Mouse (Mus musculus): ENCODE data around the gene Polr3h. TPM values are rescaled to one million over a fixed set of nuclear protein-coding genes. Genes with fewer than 3 reads are reported as not detected.

Polr3h gene
- polyA plus RNA-seq, 1 experiment from 2014 or later: 86.3 TPM

DNA sequence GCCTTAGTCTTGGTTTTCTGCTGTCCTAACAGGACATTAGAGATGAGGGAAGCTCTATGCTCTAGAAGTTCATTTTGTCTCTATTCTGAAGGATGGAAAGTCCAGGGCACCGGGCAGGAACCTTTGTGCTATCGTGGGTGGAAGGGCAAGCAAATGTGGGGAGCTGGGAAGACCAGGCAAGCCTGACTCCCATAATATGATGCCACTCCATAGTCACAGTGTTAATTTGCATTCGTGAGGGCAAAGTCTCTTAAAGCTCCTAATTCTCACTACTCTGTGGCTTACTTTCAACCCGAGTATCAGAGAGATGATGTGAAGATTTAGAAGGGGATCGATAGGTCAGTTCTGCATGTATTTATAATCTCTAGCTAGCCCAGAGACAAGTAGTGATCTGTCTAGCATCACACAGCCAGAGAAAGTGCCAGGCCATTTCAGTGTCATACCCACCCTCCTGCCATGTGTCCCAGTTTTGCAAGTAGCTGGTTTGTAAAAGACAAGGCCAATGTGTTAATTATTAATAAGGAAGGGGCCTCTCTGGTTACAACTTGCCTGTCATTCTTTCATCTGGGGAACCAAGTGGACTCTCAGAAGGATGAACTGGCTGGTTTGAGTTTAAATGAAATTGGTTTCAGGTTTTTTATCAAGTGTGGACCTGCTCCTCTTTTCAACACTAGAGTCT is 28.3 kb downstream of the Polr3h start:
- H3K4me1 ChIP-seq (replicated peaks): no peaks in the 10 kb centered on the region
- WGBS: 90% methylated on average over 5 of the region's 5 CpGs
- H3K27ac ChIP-seq: no peak overlapping the region
- H3K27me3 ChIP-seq (ENCODE audit: insufficient read depth, poor library complexity, severe bottlenecking): no peaks in the 10 kb centered on the region
- no peak overlapping the region for H3K4me3 ChIP-seq
- no peak for DNase-seq (ENCODE audit: low spot score)
- peaks cover 95% of the 10 kb centered on the region for H3K36me3 ChIP-seq
- H3K9me3 ChIP-seq: no peaks in the 10 kb centered on the region

DNA sequence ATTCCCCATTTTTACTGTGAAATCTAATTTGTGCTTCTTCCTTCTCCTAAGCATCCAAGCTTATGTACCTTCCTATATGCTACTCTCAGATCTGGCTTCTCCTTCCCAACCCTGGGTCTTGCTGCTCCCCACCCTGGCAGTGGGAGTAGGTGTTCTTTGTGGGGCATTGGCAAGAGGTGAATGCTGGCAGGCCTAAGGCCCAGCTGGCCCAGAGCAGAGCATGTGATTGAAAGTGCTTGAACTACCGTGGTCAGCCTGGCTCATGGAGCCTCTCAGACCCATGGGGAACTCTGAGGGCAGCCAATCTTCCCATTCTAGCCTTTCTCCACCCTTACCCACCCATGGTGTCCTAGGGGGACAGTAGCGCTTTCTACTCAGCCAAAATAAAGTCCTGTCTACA is 29.6 kb downstream of the Polr3h start:
- H3K9me3 ChIP-seq: no peaks in the 10 kb centered on the region
- no peaks in the 10 kb centered on the region for H3K27me3 ChIP-seq (ENCODE audit: insufficient read depth, poor library complexity, severe bottlenecking)
- peaks cover 96% of the 10 kb centered on the region for H3K36me3 ChIP-seq
- no peak overlapping the region for H3K4me3 ChIP-seq
- no peak overlapping the region for H3K27ac ChIP-seq
- WGBS: 84% methylated on average over 2 of the region's 2 CpGs
- no peak for DNase-seq (ENCODE audit: low spot score)
- H3K4me1 ChIP-seq (replicated peaks): no peaks in the 10 kb centered on the region

DNA sequence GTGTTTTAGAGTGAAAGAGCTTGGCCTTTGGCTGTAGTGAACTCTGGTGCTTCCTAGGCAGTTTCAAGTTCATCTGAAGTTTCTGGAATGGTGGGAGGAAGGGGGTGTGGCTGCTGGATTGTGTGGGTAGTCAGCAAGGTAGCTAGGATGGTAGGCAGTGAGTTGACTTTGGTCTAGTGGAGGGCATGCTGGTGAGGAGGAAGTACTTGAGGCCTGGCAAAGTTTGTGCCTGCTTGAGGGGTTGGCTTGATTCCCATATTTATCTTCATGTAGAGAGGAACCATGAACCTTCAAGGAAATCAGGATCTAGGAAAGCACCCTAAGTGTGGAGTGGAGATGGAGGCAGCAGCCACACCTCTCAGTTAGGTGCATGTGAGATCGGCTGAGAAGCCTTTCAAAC is 32.0 kb downstream of the Polr3h start:
- no peak overlapping the region for H3K27ac ChIP-seq
- H3K36me3 ChIP-seq: peaks cover 96% of the 10 kb centered on the region
- WGBS: 79% methylated on average over 1 of the region's 1 CpGs
- no peaks in the 10 kb centered on the region for H3K4me1 ChIP-seq (replicated peaks)
- DNase-seq (ENCODE audit: low spot score): no peak
- no peak overlapping the region for H3K4me3 ChIP-seq
- no peaks in the 10 kb centered on the region for H3K27me3 ChIP-seq (ENCODE audit: insufficient read depth, poor library complexity, severe bottlenecking)
- no peaks in the 10 kb centered on the region for H3K9me3 ChIP-seq

DNA sequence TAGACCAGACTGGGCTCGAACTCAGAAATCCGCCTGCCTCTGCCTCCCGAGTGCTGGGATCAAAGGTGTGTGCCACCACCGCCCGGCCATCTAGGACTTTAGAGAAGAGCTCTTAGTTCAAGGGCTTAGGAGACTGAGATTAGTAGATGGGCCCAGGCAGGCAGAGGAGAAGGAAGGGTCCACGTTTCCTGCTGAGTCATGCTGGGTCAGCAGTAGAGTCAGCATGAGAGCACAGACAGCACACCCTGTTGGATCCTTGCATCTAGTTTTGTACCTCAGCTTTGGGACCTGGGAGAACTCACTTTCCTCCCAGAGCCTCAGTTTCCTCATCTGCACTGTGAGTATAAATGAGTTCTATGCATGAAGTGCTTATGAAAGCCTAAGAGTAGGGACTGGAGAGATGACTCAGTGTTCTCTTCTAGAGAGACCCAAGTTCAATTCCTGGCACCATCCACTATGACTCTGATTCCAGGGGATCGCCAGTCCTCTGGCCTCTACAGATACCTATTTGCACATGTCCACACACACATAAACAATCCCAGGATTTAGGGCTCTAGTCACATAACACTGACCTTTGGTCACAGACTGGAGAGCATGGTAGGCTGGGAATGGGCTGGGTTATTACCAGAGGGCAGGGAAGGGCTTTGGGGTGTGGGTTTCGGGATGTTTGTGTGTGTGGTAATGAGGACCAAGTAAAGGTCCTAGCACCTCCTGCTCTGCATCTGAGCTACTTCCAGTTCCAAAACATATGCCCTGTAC is 34.0 kb downstream of the Polr3h start:
- no peak overlapping the region for H3K4me3 ChIP-seq
- DNase-seq (ENCODE audit: low spot score): no peak
- no peak overlapping the region for H3K27ac ChIP-seq
- H3K9me3 ChIP-seq: no peaks in the 10 kb centered on the region
- peaks cover 89% of the 10 kb centered on the region for H3K36me3 ChIP-seq
- 93% methylated on average over 8 of the region's 8 CpGs for WGBS
- H3K4me1 ChIP-seq (replicated peaks): no peaks in the 10 kb centered on the region
- no peaks in the 10 kb centered on the region for H3K27me3 ChIP-seq (ENCODE audit: insufficient read depth, poor library complexity, severe bottlenecking)

DNA sequence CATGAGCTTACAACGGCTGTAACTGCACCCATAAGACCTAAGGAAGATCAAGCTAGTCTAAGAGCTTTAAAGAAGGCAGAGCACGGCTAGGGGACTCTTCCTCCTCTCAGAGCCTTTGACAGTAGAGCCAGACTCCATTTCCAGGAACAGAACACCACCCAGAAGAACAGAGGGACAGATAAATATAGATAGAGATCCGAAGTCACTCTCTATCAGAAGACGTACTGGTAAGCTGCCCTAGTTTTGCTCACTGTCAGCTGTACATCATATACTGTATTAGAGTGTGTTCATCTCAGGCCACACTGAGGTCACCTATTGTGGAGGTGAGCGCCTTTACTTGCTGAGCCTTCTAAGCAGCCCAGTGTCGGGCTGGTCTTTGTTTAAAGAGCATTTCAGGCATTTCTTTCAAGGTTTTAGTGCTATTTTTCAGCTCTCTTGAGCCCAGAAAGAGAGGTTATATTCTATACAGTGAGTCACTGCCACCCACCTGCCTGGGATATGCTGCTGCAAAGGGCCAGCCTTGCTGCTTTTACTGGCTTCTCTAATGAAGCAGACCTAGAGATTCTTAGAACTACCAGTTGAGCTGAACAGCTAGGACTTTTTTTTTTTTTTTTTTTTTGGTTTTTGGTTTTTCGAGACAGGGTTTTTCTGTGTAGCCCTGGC is 34.8 kb downstream of the Polr3h start:
- Histone ChIP-seq H3K4me3 (no peak overlapping the region), H3K36me3 (peaks cover 82% of the 10 kb centered on the region), H3K27ac (no peak overlapping the region), H3K27me3 (ENCODE audit: insufficient read depth, poor library complexity, severe bottlenecking) (no peaks in the 10 kb centered on the region), H3K9me3 (no peaks in the 10 kb centered on the region), H3K4me1 (replicated peaks) (no peaks in the 10 kb centered on the region)
- DNase-seq (ENCODE audit: low spot score): no peak
- 92% methylated on average over 7 of the region's 7 CpGs for WGBS

DNA sequence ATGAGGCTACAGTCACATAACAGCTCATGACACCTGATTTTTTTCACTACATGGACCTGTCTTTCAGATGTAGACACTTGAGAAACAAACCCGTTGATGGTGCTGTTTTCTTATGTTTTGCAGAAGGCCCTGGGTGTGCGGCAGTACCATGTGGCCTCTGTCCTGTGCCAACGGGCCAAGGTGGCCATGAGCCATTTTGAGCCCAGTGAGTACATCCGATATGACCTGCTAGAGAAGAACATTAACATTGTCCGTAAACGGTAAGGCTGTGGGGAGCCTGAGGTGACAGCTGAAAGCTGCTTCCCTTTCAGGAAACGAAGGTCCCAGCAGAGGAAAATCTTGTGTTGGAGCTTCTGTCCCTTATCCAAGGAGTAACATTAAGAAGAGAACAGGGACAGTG is 36.9 kb downstream of the Polr3h start:
- Histone ChIP-seq H3K27me3 (ENCODE audit: insufficient read depth, poor library complexity, severe bottlenecking) (no peaks in the 10 kb centered on the region), H3K4me3 (no peak overlapping the region), H3K36me3 (peaks cover 63% of the 10 kb centered on the region), H3K4me1 (replicated peaks) (no peaks in the 10 kb centered on the region), H3K27ac (no peak overlapping the region), H3K9me3 (no peaks in the 10 kb centered on the region)
- WGBS: 94% methylated on average over 7 of the region's 7 CpGs
- DNase-seq (ENCODE audit: low spot score): no peak

DNA sequence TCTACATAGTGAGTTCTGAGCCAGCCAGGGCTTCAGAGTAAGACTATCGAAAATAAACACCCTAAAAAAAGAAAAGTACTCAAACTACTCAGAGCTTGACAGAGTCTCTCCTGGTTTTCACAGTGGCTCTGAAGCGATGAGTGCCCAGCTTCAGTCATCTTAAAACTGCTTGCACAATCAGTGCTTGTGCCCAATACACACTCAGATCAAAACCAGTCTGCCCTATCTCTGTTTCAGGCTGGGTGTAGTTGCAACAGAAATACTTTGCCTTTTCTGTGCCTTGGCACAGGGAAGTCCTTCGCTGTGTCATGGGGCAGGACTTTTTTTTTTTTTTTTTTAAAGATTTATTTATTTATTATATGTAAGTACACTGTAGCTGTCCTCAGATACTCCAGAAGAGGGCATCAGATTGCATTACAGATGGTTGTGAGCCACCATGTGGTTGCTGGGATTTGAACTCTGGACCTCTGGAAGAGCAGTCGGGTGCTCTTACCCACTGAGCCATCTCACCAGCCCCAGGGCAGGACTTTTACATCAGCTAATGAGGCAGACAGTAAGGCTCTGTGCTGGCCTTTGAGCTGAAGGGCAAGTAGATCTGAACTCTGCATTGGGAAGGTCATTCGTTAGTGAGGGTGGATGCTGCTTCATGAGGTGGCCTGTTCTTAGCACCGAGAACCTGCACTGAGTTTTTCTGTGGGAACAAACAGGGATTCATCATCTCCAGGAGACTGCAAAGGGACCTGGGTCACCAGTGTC is 39.1 kb downstream of the Polr3h start:
- Histone ChIP-seq H3K27ac (no peak overlapping the region), H3K9me3 (no peaks in the 10 kb centered on the region), H3K4me1 (replicated peaks) (no peaks in the 10 kb centered on the region), H3K36me3 (peaks cover 44% of the 10 kb centered on the region), H3K4me3 (no peak overlapping the region), H3K27me3 (ENCODE audit: insufficient read depth, poor library complexity, severe bottlenecking) (no peaks in the 10 kb centered on the region)
- no peak for DNase-seq (ENCODE audit: low spot score)
- 95% methylated on average over 6 of the region's 6 CpGs for WGBS

DNA sequence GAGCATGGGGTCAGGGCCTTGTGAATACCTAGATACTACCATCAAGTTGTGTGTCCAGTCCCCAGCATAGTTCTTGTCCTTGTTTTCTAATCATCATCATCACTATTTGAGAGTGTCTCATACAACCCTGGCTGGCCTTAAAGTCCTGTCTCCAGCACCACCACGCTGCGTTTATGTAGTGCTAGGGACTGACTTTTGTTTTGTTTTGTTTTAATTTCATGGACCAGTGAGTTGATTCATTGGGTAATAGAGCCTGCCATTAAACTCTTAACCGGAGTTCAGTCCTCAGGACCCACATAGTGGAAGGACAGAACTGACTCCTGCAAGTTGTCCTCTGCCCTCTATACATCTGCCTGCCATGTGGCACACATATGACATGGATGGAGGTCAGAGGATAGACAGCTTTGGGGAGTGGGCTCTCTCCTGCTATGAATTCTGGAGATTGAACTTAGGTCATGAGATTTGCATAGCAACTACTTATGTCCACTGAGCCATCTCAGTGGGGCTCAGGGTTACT is 40.6 kb downstream of the Polr3h start:
- Histone ChIP-seq H3K4me3 (no peak overlapping the region), H3K4me1 (replicated peaks) (no peaks in the 10 kb centered on the region), H3K36me3 (peaks cover 32% of the 10 kb centered on the region), H3K27me3 (ENCODE audit: insufficient read depth, poor library complexity, severe bottlenecking) (no peaks in the 10 kb centered on the region), H3K27ac (no peak overlapping the region), H3K9me3 (no peaks in the 10 kb centered on the region)
- no peak for DNase-seq (ENCODE audit: low spot score)
- WGBS: 82% methylated on average over 3 of the region's 3 CpGs

DNA sequence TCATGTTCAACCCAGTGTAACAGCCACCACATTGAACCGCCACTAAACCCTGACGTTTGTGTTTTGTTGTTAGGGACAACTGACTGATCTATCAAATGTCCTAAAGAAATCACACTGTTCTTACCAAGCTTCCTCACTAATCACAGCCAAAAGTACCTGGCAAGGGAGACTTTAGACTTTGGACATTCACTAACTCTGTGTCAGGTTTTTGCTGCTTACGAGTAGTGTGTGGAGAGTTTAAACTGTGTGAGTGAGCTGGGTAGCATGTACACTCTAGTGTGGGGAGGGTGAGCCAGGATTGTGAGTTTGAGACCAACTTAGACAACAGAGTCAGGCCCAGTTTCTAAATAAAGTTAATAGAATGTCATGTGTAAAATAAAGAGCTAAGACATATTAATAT is 43.7 kb downstream of the Polr3h start:
- H3K9me3 ChIP-seq: no peaks in the 10 kb centered on the region
- DNase-seq (ENCODE audit: low spot score): no peak
- H3K4me3 ChIP-seq: no peak overlapping the region
- WGBS: 93% methylated on average over 3 of the region's 3 CpGs
- H3K27ac ChIP-seq: no peak overlapping the region
- peaks cover 7% of the 10 kb centered on the region for H3K4me1 ChIP-seq (replicated peaks)
- no peaks in the 10 kb centered on the region for H3K27me3 ChIP-seq (ENCODE audit: insufficient read depth, poor library complexity, severe bottlenecking)
- H3K36me3 ChIP-seq: peaks cover 11% of the 10 kb centered on the region

DNA sequence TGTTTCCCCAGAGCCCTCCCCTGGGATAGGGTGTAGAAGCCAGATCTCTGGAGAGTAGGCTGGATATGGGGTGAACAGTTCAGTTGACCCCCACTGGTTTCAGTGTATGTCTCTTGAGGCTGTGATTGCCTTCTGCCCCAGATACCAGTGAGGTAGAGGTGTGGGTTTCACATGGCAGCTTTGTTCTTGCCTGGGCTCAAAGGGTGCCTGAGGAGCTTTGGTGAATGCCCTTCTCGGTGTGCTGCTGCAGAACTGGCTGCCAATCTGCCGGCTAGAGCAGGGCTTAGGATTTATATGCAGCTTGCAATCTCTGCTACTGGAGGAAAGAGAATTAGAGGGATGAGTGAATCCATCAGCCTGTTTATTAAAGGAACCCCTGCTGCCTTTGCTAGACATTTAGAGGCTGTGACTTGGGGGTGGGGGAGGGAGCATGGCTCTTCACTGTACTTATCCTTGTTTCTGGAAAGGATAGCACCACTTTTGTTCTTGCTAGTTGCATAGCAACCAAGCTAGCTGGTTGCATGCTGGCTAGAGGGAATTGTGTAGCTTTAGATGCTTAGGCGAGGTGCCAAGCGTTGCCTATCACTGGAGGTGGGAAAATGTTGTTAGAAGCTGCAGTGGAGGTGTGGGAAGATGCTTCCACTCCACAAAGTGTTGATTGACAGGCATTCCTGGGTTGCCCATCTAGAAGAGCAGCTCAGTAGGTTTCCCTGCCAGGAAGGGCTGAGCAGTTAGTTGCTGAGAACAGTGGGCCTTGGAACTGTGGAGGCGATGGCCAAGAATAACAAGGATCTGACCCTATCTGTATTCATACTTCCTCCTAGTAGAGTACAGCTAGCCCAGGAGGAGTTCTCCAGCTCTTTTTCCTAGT is 46.3 kb downstream of the Polr3h start:
- H3K9me3 ChIP-seq: no peaks in the 10 kb centered on the region
- H3K4me1 ChIP-seq (replicated peaks): peaks cover 7% of the 10 kb centered on the region
- 74% methylated on average over 5 of the region's 5 CpGs for WGBS
- no peak overlapping the region for H3K4me3 ChIP-seq
- peaks cover 13% of the 10 kb centered on the region for H3K36me3 ChIP-seq
- no peak for DNase-seq (ENCODE audit: low spot score)
- H3K27ac ChIP-seq: no peak overlapping the region
- no peaks in the 10 kb centered on the region for H3K27me3 ChIP-seq (ENCODE audit: insufficient read depth, poor library complexity, severe bottlenecking)

DNA sequence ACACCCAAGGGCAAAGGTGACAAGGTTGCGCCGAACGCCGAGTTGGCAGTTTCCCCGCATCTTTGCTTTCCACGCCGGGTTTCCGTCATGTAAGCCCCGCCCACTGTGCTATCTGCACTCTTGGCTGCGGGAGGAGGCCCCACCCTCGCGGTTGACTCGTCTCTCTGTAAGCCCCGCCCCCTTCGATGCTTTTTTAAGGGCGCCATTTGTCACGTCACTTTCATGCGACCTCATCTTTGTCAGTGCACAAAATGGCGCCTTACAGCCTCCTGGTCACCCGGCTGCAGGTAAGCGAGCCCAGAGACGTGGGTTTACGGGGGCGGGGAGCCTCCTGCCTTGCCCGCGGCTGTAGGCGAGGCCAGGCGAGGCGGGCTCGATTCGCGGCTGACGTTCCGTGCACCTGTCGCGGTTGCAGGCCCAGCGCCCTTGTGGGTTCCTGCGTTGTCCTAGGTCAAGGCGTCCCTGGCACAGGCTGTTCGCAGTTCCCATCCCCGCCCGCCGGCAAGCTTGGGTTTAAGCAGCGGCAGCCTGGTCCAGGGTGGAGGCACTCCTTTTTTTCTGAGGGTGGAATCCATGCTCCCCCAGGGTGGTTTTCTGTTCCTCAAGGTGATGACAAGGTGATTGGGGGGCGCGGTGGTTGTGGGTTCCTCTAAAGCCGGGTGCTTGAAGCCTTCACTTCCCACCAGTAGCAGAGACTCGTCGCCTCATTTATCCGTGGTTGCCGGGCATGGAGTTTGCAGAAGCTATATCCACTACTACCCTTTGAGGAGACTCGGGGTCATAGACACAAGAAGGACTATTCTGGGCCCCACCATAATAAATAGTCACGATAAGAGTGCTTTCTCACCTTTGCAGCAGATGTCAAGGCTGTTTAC is 53.5 kb downstream of the Polr3h start, which contains the start of gene Aco2:
Aco2 (plus strand) TSS at position 48 of the 875 bp plus-strand sequence.
- Histone ChIP-seq H3K4me3 (peak within 1 kb of the TSS; percentile 99), H3K36me3 (peaks cover 41% of the 10 kb centered on the region)
- WGBS: under 1% methylated on average over 53 of the region's 53 CpGs

More for the DNA sequence above, 53.5 kb downstream of the Polr3h start, which contains the start of gene Aco2:
- Histone ChIP-seq H3K4me1 (replicated peaks) (peaks cover 25% of the 10 kb centered on the region), H3K27me3 (ENCODE audit: insufficient read depth, poor library complexity, severe bottlenecking) (no peaks in the 10 kb centered on the region), H3K9me3 (no peaks in the 10 kb centered on the region), H3K27ac (peak within 1 kb of the TSS; percentile 98)
- DNase-seq (ENCODE audit: low spot score): peak; percentile 97
